Mouse (Mus musculus): ENCODE measurements around the gene Slco2a1. TPM values are rescaled to one million over a fixed set of nuclear protein-coding genes. Genes with fewer than 3 reads are reported as not detected.

Slco2a1 gene
- polyA plus RNA-seq, 1 experiment from 2014 or later = 0.44 TPM

GRCm38 (mm10) chr9:103027150-103027889 lies 38.8 kb downstream of the Slco2a1 start:
- no peak for DNase-seq (ENCODE audit: low spot score)
- H3K4me1 ChIP-seq (replicated peaks) = peaks cover 17% of the 10 kb centered on the region
- 82% methylated on average over 11 of the region's 11 CpGs for WGBS
- no peaks in the 10 kb centered on the region for H3K9me3 ChIP-seq
- H3K27me3 ChIP-seq (ENCODE audit: insufficient read depth, poor library complexity, severe bottlenecking) = no peaks in the 10 kb centered on the region
- H3K27ac ChIP-seq = no peak overlapping the region
- H3K4me3 ChIP-seq = no peak overlapping the region
- H3K36me3 ChIP-seq = no peaks in the 10 kb centered on the region

GRCm38 (mm10) chr9:103029012-103029411 lies 40.5 kb downstream of the Slco2a1 start:
- Histone ChIP-seq H3K4me3 (no peak overlapping the region), H3K9me3 (no peaks in the 10 kb centered on the region), H3K36me3 (no peaks in the 10 kb centered on the region), H3K27ac (no peak overlapping the region), H3K4me1 (replicated peaks) (peaks cover 17% of the 10 kb centered on the region), H3K27me3 (ENCODE audit: insufficient read depth, poor library complexity, severe bottlenecking) (no peaks in the 10 kb centered on the region)
- DNase-seq (ENCODE audit: low spot score) = no peak
- 61% methylated on average over 8 of the region's 8 CpGs for WGBS

- H3K4me1 ChIP-seq (replicated peaks) = peaks cover 17% of the 10 kb centered on the region
- no peaks in the 10 kb centered on the region for H3K9me3 ChIP-seq
- H3K4me3 ChIP-seq = no peak overlapping the region
- DNase-seq (ENCODE audit: low spot score) = no peak
- H3K27me3 ChIP-seq (ENCODE audit: insufficient read depth, poor library complexity, severe bottlenecking) = no peaks in the 10 kb centered on the region
- H3K36me3 ChIP-seq = no peaks in the 10 kb centered on the region
- H3K27ac ChIP-seq = no peak overlapping the region
- WGBS = 84% methylated on average over 2 of the region's 2 CpGs
Measured at GRCm38 (mm10) chr9:103030041-103030440, 41.5 kb downstream of the Slco2a1 start.

GRCm38 (mm10) chr9:103031211-103031610 lies 42.7 kb downstream of the Slco2a1 start:
- no peak overlapping the region for H3K4me3 ChIP-seq
- 87% methylated on average over 5 of the region's 5 CpGs for WGBS
- no peaks in the 10 kb centered on the region for H3K9me3 ChIP-seq
- no peak overlapping the region for H3K27ac ChIP-seq
- no peak for DNase-seq (ENCODE audit: low spot score)
- no peaks in the 10 kb centered on the region for H3K36me3 ChIP-seq
- H3K4me1 ChIP-seq (replicated peaks) = peaks cover 17% of the 10 kb centered on the region
- no peaks in the 10 kb centered on the region for H3K27me3 ChIP-seq (ENCODE audit: insufficient read depth, poor library complexity, severe bottlenecking)

DNA sequence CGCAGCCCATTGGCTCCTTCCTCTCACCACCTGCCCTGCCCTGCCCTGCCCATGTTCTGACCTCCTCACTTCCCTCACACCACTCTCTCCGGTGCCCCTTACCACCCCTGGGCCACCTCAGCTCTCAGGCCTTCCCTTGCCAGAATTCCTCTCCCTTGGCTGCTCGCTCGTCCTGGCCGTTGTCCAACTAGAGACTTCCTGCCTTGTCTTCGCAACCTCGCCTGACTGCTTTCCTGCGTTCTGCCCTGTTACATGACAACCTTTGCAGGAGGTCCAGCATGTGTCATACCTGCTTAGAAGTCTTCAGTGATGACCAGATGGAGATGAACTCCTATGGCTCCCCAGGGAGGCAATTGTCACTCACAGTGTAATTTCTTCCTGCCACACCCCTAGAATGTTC lies 43.7 kb downstream of the Slco2a1 start:
- H3K9me3 ChIP-seq = no peaks in the 10 kb centered on the region
- peak overlapping the region; percentile 35; the same call in 1 of the 2 replicates for H3K27ac ChIP-seq
- no peaks in the 10 kb centered on the region for H3K36me3 ChIP-seq
- H3K4me1 ChIP-seq (replicated peaks) = peaks cover 16% of the 10 kb centered on the region
- H3K4me3 ChIP-seq = no peak overlapping the region
- no peaks in the 10 kb centered on the region for H3K27me3 ChIP-seq (ENCODE audit: insufficient read depth, poor library complexity, severe bottlenecking)
- 86% methylated on average over 8 of the region's 8 CpGs for WGBS
- DNase-seq (ENCODE audit: low spot score) = no peak

DNA sequence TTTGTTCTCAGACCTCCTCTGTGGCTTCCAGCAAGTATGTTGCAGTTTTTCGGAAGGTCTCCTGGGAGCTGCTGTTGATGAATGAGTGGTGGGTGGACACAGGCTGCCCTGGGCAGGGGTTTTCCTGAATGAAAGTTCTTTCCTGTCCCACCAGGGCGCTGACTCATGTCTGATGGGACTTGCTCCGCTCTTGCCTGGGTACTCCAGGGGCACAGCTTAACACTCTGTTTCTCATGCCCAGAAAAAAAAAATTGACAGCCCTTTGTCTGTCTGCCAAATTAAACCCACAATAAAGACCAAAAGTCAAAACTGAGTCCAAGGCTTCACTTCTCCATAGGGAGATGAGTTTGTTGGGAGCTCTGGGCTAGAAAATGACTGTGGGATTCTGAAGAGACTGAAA lies 44.9 kb downstream of the Slco2a1 start:
- Histone ChIP-seq H3K27ac (no peak overlapping the region), H3K9me3 (no peaks in the 10 kb centered on the region), H3K27me3 (ENCODE audit: insufficient read depth, poor library complexity, severe bottlenecking) (no peaks in the 10 kb centered on the region), H3K36me3 (no peaks in the 10 kb centered on the region), H3K4me3 (no peak overlapping the region), H3K4me1 (replicated peaks) (peaks cover 12% of the 10 kb centered on the region)
- WGBS = 84% methylated on average over 3 of the region's 3 CpGs
- DNase-seq (ENCODE audit: low spot score) = no peak

DNA sequence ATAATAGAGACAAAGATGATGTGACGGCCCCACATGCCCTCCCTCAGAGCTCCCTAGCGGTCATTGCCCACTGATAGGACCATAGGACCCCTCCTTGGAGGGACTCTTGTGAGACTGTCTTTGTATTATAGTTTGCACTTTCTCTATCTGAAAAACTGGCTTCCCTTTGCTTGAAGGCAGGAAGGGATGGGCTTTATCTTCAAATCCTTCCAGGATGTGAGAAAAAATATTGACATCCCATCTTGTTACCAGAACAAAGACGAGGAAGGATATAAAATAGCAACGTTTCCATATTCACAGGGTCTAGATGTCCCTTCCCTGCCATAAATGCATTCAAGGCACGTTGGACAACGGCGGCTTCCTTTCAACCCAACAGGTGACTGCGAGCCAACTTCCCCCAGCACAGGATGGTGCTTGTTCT lies 48.5 kb downstream of the Slco2a1 start:
- no peaks in the 10 kb centered on the region for H3K4me1 ChIP-seq (replicated peaks)
- H3K9me3 ChIP-seq = no peaks in the 10 kb centered on the region
- H3K27ac ChIP-seq = no peak overlapping the region
- H3K4me3 ChIP-seq = no peak overlapping the region
- no peak for DNase-seq (ENCODE audit: low spot score)
- no peaks in the 10 kb centered on the region for H3K27me3 ChIP-seq (ENCODE audit: insufficient read depth, poor library complexity, severe bottlenecking)
- WGBS = 81% methylated on average over 8 of the region's 8 CpGs
- H3K36me3 ChIP-seq = no peaks in the 10 kb centered on the region

DNA sequence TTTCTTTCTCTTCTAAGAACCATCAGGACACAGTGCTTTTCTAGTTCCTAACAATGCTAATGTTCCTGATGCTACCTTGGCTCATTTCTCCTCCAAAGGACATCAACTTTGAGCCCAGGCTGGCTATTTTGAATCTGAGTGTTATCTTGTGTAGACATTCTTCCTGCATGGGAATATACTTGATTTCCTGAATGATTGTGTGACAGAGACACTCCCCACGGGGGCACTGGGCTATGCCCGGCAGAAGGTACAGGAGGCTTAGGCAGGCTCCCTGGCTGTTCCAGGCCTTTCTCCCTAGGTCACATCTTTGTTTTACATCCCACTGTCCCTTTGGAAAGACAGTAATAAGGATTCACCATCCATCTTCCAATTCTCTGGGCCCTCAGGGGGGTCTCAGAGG lies 49.8 kb downstream of the Slco2a1 start:
- Histone ChIP-seq H3K4me3 (no peak overlapping the region), H3K27me3 (ENCODE audit: insufficient read depth, poor library complexity, severe bottlenecking) (no peaks in the 10 kb centered on the region), H3K36me3 (no peaks in the 10 kb centered on the region), H3K4me1 (replicated peaks) (no peaks in the 10 kb centered on the region), H3K9me3 (no peaks in the 10 kb centered on the region), H3K27ac (no peak overlapping the region)
- DNase-seq (ENCODE audit: low spot score) = no peak
- WGBS = 67% methylated on average over 2 of the region's 2 CpGs

- Histone ChIP-seq H3K4me1 (replicated peaks) (no peaks in the 10 kb centered on the region), H3K36me3 (no peaks in the 10 kb centered on the region), H3K27ac (no peak overlapping the region), H3K4me3 (no peak overlapping the region), H3K27me3 (ENCODE audit: insufficient read depth, poor library complexity, severe bottlenecking) (no peaks in the 10 kb centered on the region), H3K9me3 (no peaks in the 10 kb centered on the region)
- DNase-seq (ENCODE audit: low spot score) = no peak
- 85% methylated on average over 7 of the region's 7 CpGs for WGBS
Measured at GRCm38 (mm10) chr9:103038705-103039104, 50.2 kb downstream of the Slco2a1 start.

- no peaks in the 10 kb centered on the region for H3K36me3 ChIP-seq
- no peaks in the 10 kb centered on the region for H3K9me3 ChIP-seq
- H3K27ac ChIP-seq = no peak overlapping the region
- no peaks in the 10 kb centered on the region for H3K27me3 ChIP-seq (ENCODE audit: insufficient read depth, poor library complexity, severe bottlenecking)
- 91% methylated on average over 2 of the region's 2 CpGs for WGBS
- no peak overlapping the region for H3K4me3 ChIP-seq
- H3K4me1 ChIP-seq (replicated peaks) = no peaks in the 10 kb centered on the region
- DNase-seq (ENCODE audit: low spot score) = no peak
Measured at GRCm38 (mm10) chr9:103040581-103040980, 52.1 kb downstream of the Slco2a1 start.

- WGBS = 80% methylated on average over 1 of the region's 1 CpGs
- Histone ChIP-seq H3K4me3 (no peak overlapping the region), H3K4me1 (replicated peaks) (no peaks in the 10 kb centered on the region), H3K27ac (no peak overlapping the region), H3K36me3 (no peaks in the 10 kb centered on the region), H3K9me3 (no peaks in the 10 kb centered on the region), H3K27me3 (ENCODE audit: insufficient read depth, poor library complexity, severe bottlenecking) (no peaks in the 10 kb centered on the region)
- no peak for DNase-seq (ENCODE audit: low spot score)
Measured at GRCm38 (mm10) chr9:103045406-103045805, 56.9 kb downstream of the Slco2a1 start.

- H3K4me3 ChIP-seq = no peak overlapping the region
- H3K36me3 ChIP-seq = no peaks in the 10 kb centered on the region
- H3K27ac ChIP-seq = no peak overlapping the region
- 89% methylated on average over 7 of the region's 7 CpGs for WGBS
- DNase-seq (ENCODE audit: low spot score) = no peak
- H3K9me3 ChIP-seq = no peaks in the 10 kb centered on the region
- no peaks in the 10 kb centered on the region for H3K4me1 ChIP-seq (replicated peaks)
- no peaks in the 10 kb centered on the region for H3K27me3 ChIP-seq (ENCODE audit: insufficient read depth, poor library complexity, severe bottlenecking)
Measured at GRCm38 (mm10) chr9:103049049-103049511, 60.6 kb downstream of the Slco2a1 start.

- Histone ChIP-seq H3K9me3 (no peaks in the 10 kb centered on the region), H3K27me3 (ENCODE audit: insufficient read depth, poor library complexity, severe bottlenecking) (no peaks in the 10 kb centered on the region), H3K4me3 (no peak overlapping the region), H3K4me1 (replicated peaks) (peaks cover 6% of the 10 kb centered on the region), H3K27ac (no peak overlapping the region; the same call in 1 of the 2 replicates), H3K36me3 (no peaks in the 10 kb centered on the region)
- WGBS = 68% methylated on average over 7 of the region's 7 CpGs
- DNase-seq (ENCODE audit: low spot score) = no peak
Measured at GRCm38 (mm10) chr9:103053829-103054228, 65.3 kb downstream of the Slco2a1 start.

Data from hindbrain, embryonic 10.5 days (tissue).